Mouse (Mus musculus) A20 (cell line): ENCODE measurements at regions not wholly inside any gene's neighbourhood (a gene's known extent, or its start where the extent isn't known, plus 50 kb on each side); places are given as distances from the start of the nearest gene placed in this dataset.

Source experiments
- DNase-seq: peaks from one replicate; pipeline ENCODE4 v3.0.0-alpha.2; 2011; ENCODE audit warnings: low read depth, low spot score

DNA sequence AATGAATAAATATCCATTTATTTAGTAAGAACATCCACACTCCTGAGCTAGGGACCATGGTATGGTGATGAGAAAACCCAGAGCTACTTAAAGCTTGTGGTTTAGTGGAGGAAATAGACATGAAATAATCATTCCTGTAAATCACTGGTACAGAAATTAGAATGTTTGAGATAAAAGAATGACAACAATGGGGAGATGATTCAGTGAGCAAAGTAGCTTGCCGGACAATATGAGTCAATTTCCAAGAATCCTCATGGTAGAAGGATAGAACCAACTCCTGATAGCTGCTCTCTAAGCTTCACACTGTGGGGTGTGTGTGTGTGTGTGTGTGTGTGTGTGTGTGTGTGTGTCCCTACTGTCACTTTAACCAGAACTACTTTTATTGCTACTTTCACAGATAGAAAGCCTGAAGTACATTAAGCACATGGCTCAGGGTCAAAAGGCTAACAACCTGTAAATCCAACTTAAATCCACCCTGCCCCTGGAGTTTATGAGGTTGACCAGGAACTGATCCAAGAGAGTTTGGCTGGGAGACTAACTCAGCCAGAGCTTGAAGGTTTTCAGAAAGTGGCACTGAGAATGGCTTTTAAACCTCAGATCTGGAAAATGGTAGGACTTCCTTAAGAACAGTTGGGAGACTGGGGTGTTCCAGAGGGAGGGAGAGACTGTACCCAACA lies 336.9 kb upstream of the Gcfc2 start:
- DNase-seq, result no peak

GRCm38 (mm10) chr6:81589727-81590126 lies 333.7 kb upstream of the Gcfc2 start:
- DNase-seq, result no peak

- no peak for DNase-seq
These were observed 327.5 kb upstream of the Gcfc2 start for GRCm38 (mm10) chr6:81595926-81596325.

DNA sequence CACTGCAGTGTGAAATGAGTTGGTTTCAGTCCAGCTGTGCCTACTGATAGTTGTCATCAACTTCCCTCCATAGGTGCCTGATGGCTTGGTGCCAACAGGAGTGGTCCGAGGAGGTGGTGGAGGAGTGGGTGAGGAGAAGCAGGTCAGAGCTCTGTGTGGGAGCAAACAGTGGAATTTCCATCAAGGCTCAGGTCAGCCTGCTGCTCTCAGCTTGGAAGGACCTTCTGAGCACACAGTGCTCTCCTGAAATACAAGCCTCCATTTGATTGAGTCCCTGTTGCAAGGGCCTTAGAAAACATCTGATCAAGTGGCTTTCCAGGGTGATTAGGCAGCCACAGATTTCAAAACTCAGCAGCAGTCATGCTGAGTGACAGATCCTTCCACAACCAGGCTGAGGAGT lies 314.8 kb upstream of the Gcfc2 start:
- DNase-seq, result no peak

DNA sequence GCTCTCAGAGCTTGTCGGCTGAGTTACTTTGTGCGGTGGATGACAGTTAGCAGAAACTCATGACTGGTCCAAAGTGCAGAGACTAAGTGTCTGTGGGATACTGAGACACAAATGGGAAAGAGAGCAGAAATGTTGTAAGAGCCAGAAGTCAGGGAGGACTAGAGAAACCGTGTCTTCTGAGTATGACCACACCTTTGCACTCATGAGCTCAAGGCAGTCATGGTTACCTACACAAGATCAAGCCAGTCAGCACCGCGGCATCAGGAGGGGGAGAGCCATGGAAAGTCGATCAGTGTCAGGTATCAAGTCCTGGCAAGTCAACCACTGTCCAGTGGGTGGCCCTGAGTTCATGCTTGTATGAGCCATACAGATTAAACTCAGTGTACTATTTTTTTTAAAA lies 311.5 kb upstream of the Gcfc2 start:
- DNase-seq, result no peak

DNA sequence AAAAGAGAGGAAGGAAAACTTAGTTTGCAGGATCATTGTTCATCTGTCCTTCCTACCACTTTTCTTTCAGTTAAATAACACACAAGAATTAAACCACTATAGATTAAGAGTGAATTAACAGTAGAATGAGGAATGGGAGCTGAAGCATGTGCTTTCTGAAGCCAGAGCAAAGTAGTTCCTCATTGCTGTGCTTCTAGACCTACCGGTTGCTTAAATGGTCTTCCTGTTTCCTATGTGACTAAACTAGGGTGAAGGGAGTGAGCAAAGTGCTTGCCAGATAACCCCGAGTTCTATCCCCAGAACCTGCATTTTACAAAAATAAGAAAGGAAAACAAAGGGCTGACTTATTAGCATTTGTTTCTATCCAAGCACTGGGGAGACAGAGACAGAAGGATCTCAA lies 305.5 kb upstream of the Gcfc2 start:
- DNase-seq, result peak; percentile 26

DNA sequence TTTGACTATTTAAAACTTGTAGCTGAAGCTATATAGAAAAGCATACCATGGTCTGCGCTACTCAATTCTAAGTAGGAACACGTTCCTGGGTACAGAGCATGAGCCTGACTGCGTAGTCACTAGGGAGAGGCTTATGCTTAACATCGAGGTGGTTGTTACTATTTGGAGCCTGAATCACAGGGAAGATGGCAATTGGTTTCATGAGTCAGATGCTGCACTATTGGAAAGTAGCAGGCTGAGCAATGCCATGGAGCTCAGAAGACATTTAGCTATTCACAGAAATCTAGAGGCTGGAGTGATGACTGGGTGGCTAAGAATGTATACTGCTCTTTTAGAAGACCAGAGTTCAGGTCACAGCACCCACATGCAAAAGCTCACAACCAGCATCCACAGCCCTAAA lies 302.4 kb upstream of the Gcfc2 start:
- DNase-seq, result no peak

DNA sequence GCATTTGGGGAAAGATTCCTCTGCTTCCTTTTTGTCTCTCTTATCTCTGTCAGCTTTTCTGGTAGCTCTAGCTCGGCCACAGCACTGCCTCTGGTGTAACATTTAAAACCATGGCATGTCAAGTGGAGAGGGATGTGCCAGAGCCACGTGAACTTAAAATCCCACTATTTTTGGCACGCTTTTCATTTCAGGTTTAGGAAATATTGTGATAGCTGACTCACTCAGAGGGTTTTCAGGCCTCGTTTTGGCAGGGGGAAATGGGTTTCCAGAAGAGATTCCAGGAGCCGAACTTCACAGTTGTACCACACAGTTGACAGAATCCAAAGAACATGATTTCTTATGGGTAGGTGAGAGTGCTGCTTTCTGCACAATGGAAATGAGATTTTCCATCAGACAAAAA lies 300.8 kb upstream of the Gcfc2 start:
- no peak for DNase-seq

- DNase-seq, result no peak
These were observed 298.5 kb upstream of the Gcfc2 start for GRCm38 (mm10) chr6:81625016-81625415.

- DNase-seq, result no peak
These were observed 289.9 kb upstream of the Gcfc2 start for GRCm38 (mm10) chr6:81633586-81633985.

- DNase-seq, result no peak
These were observed 275.7 kb upstream of the Gcfc2 start for GRCm38 (mm10) chr6:81647615-81648375.

DNA sequence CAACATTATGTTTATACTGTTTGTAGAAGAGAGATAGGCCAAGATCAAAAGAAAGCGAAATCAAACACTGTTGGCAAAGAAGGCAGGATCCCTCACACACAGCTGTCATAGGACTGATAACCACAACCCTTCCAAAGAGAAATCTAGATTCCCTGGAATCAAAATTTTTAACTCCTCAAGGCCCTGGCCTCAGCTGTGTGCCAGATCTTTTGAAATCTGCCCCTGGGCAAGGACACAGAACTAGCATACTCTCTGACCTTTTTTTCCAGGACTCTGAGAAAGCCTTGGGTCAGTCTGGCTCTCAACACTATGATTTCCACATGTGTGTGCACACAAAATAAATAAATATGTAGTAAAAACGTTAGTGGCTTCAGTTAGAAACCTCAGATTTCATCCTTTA lies 271.6 kb upstream of the Gcfc2 start:
- no peak for DNase-seq

- DNase-seq, result no peak
These were observed 268.3 kb upstream of the Gcfc2 start for GRCm38 (mm10) chr6:81655205-81655604.

GRCm38 (mm10) chr6:81660478-81661395 lies 262.7 kb upstream of the Gcfc2 start:
- DNase-seq, result peak; percentile 44

DNA sequence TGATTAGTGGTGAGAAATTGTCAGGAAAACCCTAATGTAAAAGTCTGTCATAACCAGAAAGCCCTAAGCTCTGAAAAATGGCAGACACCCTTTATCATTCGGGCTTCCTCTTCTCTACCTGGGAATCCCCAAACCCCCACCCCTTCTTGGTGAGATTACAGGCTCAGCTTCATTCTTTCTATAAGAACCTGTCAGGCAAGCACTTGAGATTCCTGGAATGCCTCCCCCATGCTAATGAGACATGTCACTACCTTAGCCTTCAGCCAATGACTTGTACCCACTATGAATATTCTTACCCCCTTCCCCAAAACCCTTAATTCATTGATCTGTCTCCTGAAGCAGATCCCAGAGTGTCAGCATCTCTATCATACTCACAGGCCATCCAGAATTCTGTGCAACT lies 254.5 kb upstream of the Gcfc2 start:
- DNase-seq, result no peak

DNA sequence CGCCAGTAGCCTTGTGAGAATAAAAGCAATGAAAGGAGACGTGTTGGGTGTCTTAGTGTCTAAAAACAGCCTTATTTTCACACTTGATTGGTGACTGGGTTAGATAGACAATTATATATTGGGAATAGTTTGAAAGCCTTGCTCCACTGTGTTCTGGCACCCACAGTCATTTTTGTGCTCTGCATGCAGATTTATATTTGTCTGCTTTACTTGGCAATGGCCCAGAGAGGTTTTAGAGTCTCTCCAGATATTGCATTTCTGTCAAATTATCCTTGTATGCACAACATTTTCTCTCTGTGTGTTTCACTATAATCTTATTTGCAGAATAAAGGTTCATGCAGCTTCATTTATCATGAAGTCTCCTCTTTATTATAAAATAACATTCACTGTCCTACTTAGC lies 250.2 kb upstream of the Gcfc2 start:
- no peak for DNase-seq

DNA sequence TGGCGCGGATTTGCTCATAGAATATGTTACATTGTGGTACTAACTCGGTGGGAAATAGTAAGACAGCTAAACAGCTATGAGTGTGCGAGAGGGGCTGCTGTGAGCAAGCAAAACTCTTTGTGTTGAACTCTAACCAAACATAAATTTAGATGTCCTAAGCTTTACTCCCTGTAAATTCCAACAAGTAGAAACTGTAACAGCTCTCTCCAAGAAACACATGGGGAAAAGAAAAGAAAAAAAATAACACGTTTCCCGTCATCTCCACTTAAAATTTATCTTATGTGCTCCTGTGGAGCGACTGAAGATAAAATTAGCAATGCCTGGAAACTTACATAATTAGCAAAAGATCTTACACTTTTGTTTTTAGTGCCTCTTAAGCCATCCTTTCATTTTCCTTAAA lies 226.2 kb upstream of the Gcfc2 start:
- DNase-seq, result no peak

- DNase-seq, result no peak
These were observed 225.3 kb upstream of the Gcfc2 start for GRCm38 (mm10) chr6:81698173-81698572.

- DNase-seq, result no peak
These were observed 208.6 kb upstream of the Gcfc2 start for GRCm38 (mm10) chr6:81714867-81715266.

- no peak for DNase-seq
These were observed 207.1 kb upstream of the Gcfc2 start for GRCm38 (mm10) chr6:81716371-81716770.

DNA sequence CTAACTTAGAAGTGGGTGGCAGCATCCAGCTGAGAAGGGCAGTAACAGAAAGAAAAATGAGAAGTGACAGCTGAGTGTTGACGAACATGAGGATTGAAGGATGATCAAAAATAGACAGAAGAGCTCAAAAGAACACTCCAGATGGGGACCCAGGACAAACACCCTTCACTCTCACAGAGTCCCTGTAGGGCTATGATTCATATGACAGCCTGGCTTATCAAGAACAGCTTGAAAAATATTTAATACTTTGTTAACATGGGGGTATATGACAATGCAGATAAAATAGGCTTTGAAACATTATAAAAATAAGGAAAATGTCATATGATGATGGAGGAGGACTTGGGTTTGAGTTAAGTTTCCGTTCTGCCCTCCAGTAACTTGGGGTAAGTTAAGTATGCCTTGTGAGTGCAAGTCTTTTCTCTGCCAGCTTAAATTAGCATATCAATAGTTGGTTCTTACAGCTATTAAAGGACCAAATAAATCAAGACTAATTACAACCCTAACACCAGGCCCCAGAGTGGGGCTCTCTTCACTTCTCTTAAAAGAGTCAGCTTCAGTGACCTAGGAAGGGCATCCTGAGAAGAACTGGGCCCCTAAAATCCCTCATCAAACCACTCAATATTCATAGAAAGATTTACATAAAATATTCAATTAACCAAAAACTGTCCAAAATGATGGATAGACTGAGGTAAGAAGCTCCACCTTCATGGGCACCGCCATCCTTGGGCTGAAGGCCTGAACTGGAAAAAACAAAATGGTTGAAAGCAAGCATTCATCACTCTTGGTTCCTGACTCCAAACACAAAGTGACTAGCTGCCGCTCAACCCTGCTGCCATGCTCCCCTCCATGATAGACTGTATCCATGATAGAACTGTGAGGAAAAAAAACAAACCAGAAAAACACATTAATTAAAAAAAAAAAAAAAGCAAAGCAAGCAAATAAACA lies 198.6 kb upstream of the Gcfc2 start:
- DNase-seq, result no peak
